Mouse (Mus musculus): Measurements from ENCODE around the gene C130032M10Rik. TPM values are rescaled to one million over a fixed set of nuclear protein-coding genes. Genes with fewer than 3 reads are reported as not detected.
"Not testable (repeated sequence)": the region's sequence is repeated elsewhere in the genome, so short reads cannot be mapped to it uniquely, and the experiment has no call there.

Gene C130032M10Rik
- polyA plus RNA-seq, 1 experiment from 2014 or later, result not detected

DNA sequence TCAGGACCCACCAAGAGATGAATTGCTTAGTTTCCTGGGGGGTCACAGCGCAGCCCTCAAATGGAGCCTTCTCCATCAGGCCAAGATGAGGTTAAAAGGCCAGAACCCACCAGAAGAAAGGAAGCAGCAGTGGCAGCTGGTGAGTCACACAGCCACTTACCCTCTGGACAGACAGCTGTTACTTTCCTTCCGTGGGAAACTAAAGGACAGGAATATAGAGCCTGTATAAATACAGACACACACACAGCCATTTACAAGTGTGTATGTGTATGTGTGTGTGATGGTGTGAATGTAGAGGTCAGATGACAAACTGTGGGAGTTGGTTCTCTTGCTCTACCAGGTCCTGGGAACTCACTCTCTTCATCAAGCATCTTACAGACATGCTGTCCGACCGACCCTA lies 8.9 kb upstream of the C130032M10Rik start:
- H3K27ac ChIP-seq (ENCODE audit: low read depth, low read length), result no peak overlapping the region
- no peak overlapping the region for H3K4me3 ChIP-seq (ENCODE audit: low read depth, low read length)
- no peak overlapping the region for H3K9ac ChIP-seq (ENCODE audit: low read depth, low read length)
- DNase-seq (ENCODE audit: low spot score) (no peak), ATAC-seq (ENCODE audit: low FRiP score) (no peak)
- 81% methylated on average over 4 of the region's 4 CpGs for WGBS
- H3K36me3 ChIP-seq (ENCODE audit: control insufficient read depth, insufficient read depth, low read length), result peaks cover 5% of the 10 kb centered on the region
- no peak overlapping the region for H3K4me2 ChIP-seq (replicated peaks; ENCODE audit: low read depth, low read length)
- no peaks in the 10 kb centered on the region for H3K4me1 ChIP-seq (replicated peaks; ENCODE audit: control insufficient read depth, insufficient read depth, low read length)
- H3K9me3 ChIP-seq (ENCODE audit: control insufficient read depth, low read length), result peaks cover 1% of the 10 kb centered on the region; the same call in 1 of the 2 replicates
- no peaks in the 10 kb centered on the region for H3K27me3 ChIP-seq (ENCODE audit: control insufficient read depth, insufficient read depth, low read length)

DNA sequence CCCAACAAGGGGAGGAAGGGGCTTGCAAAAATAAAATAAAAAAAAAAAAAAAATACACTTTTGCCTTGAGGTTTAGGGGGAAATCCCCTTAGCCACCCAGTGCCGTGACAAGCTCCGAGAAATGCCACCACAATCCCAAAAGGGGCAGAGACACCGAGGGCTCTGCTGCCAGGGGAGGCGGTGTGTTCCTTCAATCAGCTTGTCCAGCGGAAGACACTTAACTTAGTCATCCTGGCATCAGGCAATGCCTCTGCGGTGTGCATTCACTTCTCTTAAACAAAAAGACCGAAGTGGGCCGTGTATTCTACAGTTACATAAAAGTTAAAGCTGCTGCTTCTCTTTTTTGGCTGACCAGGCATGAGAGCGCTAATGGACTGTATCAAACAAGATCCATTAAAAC lies 8.1 kb upstream of the C130032M10Rik start:
- no peaks in the 10 kb centered on the region for H3K4me1 ChIP-seq (replicated peaks; ENCODE audit: control insufficient read depth, insufficient read depth, low read length)
- no peak overlapping the region for H3K9ac ChIP-seq (ENCODE audit: low read depth, low read length)
- H3K36me3 ChIP-seq (ENCODE audit: control insufficient read depth, insufficient read depth, low read length), result peaks cover 11% of the 10 kb centered on the region
- H3K4me3 ChIP-seq (ENCODE audit: low read depth, low read length), result no peak overlapping the region
- ATAC-seq (ENCODE audit: low FRiP score) (no peak), DNase-seq (ENCODE audit: low spot score) (no peak)
- H3K9me3 ChIP-seq (ENCODE audit: control insufficient read depth, low read length), result peaks cover 4% of the 10 kb centered on the region
- WGBS, result 89% methylated on average over 9 of the region's 9 CpGs
- no peaks in the 10 kb centered on the region for H3K27me3 ChIP-seq (ENCODE audit: control insufficient read depth, insufficient read depth, low read length)
- no peak overlapping the region for H3K27ac ChIP-seq (ENCODE audit: low read depth, low read length)
- no peak overlapping the region for H3K4me2 ChIP-seq (replicated peaks; ENCODE audit: low read depth, low read length)

DNA sequence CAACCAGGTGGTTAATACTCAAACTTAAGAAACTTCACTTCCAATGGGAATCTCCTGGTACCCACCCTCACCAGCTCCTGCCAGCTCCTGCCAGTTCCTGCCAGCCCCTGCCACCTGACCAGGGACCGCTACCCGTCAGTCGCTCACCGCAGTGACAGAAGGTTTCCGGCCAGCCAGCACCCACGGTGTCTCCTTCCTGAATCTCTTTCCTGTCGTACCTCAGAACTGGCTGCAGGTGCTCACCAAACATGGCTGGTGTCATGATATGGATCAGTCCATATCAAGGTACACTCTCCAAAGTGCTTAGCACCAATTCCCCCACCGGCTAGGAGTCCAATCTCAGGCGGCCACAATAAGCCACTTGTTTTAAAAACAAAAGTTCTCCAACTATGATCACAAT lies 5.7 kb upstream of the C130032M10Rik start:
- ATAC-seq (ENCODE audit: low FRiP score) (no peak), DNase-seq (ENCODE audit: low spot score) (no peak)
- Histone ChIP-seq H3K4me1 (replicated peaks; ENCODE audit: control insufficient read depth, insufficient read depth, low read length) (no peaks in the 10 kb centered on the region), H3K9ac (ENCODE audit: low read depth, low read length) (no peak overlapping the region), H3K27ac (ENCODE audit: low read depth, low read length) (no peak overlapping the region), H3K4me3 (ENCODE audit: low read depth, low read length) (no peak overlapping the region), H3K9me3 (ENCODE audit: control insufficient read depth, low read length) (peaks cover 23% of the 10 kb centered on the region), H3K27me3 (ENCODE audit: control insufficient read depth, insufficient read depth, low read length) (no peaks in the 10 kb centered on the region), H3K4me2 (replicated peaks; ENCODE audit: low read depth, low read length) (no peak overlapping the region), H3K36me3 (ENCODE audit: control insufficient read depth, insufficient read depth, low read length) (peaks cover 31% of the 10 kb centered on the region)
- WGBS, result 96% methylated on average over 9 of the region's 9 CpGs

DNA sequence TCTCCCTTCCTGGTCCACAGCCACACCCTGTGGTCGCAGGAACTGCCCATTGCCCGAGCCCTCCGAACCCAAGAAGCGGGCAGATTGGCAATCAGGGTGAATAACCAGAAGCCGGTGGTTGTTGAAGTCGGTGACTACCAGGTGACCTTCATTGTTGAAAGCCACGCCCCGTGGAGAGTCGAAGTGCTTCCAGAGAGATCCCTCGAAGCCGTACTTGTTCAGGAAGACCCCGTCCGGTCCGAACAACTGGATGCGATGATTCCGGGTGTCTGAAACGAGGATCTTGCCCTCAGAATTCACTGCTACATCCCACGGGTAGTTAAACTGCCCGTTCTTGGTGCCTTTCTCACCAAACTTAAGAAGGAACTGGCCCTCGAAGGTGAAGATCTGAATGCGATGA lies 2.7 kb upstream of the C130032M10Rik start:
- Histone ChIP-seq H3K36me3 (ENCODE audit: control insufficient read depth, insufficient read depth, low read length) (peaks cover 31% of the 10 kb centered on the region), H3K27me3 (ENCODE audit: control insufficient read depth, insufficient read depth, low read length) (no peaks in the 10 kb centered on the region), H3K9me3 (ENCODE audit: control insufficient read depth, low read length) (peaks cover 23% of the 10 kb centered on the region), H3K4me3 (ENCODE audit: low read depth, low read length) (no peak overlapping the region), H3K4me2 (replicated peaks; ENCODE audit: low read depth, low read length) (no peak overlapping the region), H3K27ac (ENCODE audit: low read depth, low read length) (no peak overlapping the region), H3K4me1 (replicated peaks; ENCODE audit: control insufficient read depth, insufficient read depth, low read length) (no peaks in the 10 kb centered on the region), H3K9ac (ENCODE audit: low read depth, low read length) (no peak overlapping the region)
- ATAC-seq (ENCODE audit: low FRiP score) (no peak), DNase-seq (ENCODE audit: low spot score) (no peak)
- 98% methylated on average over 21 of the region's 21 CpGs for WGBS

DNA sequence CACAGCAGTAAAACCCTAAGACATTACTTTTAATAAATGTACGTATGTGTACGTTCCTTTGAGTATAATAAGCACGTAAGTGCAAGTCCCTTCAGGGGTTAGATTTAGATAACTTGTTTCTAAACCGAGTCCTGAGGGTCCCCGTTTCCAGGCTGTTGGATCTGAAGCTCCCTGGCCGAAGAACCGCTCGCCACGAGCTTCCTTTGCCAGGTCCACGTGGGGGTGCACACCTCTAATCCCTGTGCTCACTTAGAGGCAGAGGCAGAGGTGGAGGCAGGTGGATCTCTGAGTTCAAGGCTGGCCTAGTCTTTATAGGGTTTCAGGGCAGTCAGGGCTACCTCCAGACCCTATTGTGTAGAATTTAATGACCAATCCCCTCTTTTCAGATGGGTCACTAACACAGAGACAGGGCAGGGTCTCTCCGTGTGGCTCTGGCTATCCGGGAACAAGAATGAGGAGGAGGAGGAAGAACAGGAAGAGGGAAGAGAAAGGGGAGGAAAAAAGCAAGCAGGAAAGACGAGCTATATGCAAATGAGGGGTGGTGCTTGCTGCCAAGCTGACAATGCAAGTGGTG lies 2.5 kb downstream of the C130032M10Rik start:
- Histone ChIP-seq H3K27me3 (ENCODE audit: control insufficient read depth, insufficient read depth, low read length) (no peaks in the 10 kb centered on the region), H3K36me3 (ENCODE audit: control insufficient read depth, insufficient read depth, low read length) (peaks cover 14% of the 10 kb centered on the region), H3K4me1 (replicated peaks; ENCODE audit: control insufficient read depth, insufficient read depth, low read length) (no peaks in the 10 kb centered on the region), H3K9ac (ENCODE audit: low read depth, low read length) (no peak overlapping the region), H3K9me3 (ENCODE audit: control insufficient read depth, low read length) (peaks cover 13% of the 10 kb centered on the region), H3K4me3 (ENCODE audit: low read depth, low read length) (no peak overlapping the region), H3K4me2 (replicated peaks; ENCODE audit: low read depth, low read length) (no peak overlapping the region), H3K27ac (ENCODE audit: low read depth, low read length) (no peak overlapping the region)
- WGBS, result 85% methylated on average over 13 of the region's 13 CpGs
- no peak for DNase-seq (ENCODE audit: low spot score)
- no peak for ATAC-seq (ENCODE audit: low FRiP score)

DNA sequence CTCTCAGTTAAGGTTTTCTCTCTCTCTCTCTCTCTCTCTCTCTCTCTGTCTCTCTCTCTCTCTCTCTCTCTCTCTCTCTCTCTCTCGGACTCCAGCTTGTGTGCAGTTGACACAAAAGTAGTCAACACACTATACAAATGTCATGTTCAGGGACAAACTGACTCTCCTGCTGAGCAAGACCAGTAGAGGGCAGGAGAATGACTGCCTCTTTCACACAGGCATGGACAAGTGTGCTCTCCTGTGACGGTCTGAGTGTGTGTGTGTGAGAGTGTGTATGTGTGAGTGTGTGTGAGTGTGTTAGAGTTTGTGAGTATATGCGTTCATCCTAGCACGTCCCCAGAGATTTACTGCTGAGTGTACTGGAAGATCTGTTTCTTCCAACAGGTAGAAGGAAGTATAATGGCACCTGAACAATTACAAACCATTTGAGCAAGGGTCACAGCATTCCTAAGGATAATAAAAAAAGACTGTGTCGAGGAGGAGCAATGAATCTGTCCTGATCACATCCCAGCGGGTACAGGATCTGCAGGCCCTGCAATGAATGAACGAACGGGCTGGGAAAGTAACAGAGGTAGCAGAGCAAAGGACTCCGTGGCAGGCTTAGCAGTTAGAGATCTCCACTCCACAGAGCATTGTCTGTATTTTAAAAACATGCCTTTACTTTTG lies 3.4 kb downstream of the C130032M10Rik start:
- no peak overlapping the region for H3K4me3 ChIP-seq (ENCODE audit: low read depth, low read length)
- H3K4me1 ChIP-seq (replicated peaks; ENCODE audit: control insufficient read depth, insufficient read depth, low read length), result no peaks in the 10 kb centered on the region
- no peak overlapping the region for H3K27ac ChIP-seq (ENCODE audit: low read depth, low read length)
- ATAC-seq (ENCODE audit: low FRiP score) (no peak), DNase-seq (ENCODE audit: low spot score) (no peak)
- H3K4me2 ChIP-seq (replicated peaks; ENCODE audit: low read depth, low read length), result no peak overlapping the region
- peaks cover 4% of the 10 kb centered on the region for H3K9me3 ChIP-seq (ENCODE audit: control insufficient read depth, low read length)
- H3K36me3 ChIP-seq (ENCODE audit: control insufficient read depth, insufficient read depth, low read length), result peaks cover 5% of the 10 kb centered on the region
- H3K9ac ChIP-seq (ENCODE audit: low read depth, low read length), result no peak overlapping the region
- WGBS, result 73% methylated on average over 9 of the region's 9 CpGs
- no peaks in the 10 kb centered on the region for H3K27me3 ChIP-seq (ENCODE audit: control insufficient read depth, insufficient read depth, low read length)

DNA sequence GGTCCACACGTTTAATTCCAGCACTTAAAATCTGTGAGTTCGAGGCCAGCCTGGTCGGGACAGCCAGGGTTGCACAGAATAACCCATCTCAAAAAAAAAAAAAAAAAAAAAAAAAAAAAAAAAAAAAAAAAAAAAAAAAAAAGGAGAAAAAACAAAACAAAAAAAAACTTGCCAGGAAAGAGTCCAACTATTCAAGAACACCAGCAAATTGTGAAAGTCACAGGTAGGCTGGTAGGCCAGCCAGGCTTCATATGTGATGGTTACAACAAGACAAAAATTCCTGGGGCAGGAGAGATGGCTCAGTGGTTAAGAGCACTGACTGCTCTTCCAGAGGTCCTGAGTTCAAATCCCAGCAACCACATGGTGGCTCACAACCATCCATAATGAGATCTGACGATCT lies 5.0 kb downstream of the C130032M10Rik start:
- DNase-seq (ENCODE audit: low spot score); H3K4me2 ChIP-seq (replicated peaks; ENCODE audit: low read depth, low read length); H3K27ac ChIP-seq (ENCODE audit: low read depth, low read length); H3K4me3 ChIP-seq (ENCODE audit: low read depth, low read length); H3K9me3 ChIP-seq (ENCODE audit: control insufficient read depth, low read length); H3K4me1 ChIP-seq (replicated peaks; ENCODE audit: control insufficient read depth, insufficient read depth, low read length); H3K27me3 ChIP-seq (ENCODE audit: control insufficient read depth, insufficient read depth, low read length); ATAC-seq (ENCODE audit: low FRiP score); H3K36me3 ChIP-seq (ENCODE audit: control insufficient read depth, insufficient read depth, low read length); H3K9ac ChIP-seq (ENCODE audit: low read depth, low read length): not testable (repeated sequence)
- 74% methylated on average over 4 of the region's 4 CpGs for whole genome bisulfite sequencing

DNA sequence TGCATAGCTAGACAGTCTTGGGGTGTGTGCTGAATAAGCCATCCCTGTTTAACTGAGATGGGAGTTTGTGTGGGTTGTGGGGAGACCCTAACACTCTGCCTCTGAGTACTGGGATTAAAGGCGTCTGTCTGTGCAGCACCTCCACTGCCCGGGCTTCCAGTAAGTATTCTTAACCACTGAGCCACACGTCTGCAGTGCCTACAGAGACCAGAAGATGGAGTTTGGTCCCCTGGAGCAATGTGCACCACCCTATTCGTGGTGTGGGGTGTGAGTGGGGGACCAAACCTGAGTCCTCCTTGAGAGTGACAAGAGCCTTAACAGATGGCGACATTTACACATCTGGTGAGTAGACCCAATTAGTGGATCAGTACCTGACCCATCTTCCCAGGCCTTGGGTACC lies 6.5 kb downstream of the C130032M10Rik start:
- Histone ChIP-seq H3K27me3 (ENCODE audit: control insufficient read depth, insufficient read depth, low read length) (no peaks in the 10 kb centered on the region), H3K4me3 (ENCODE audit: low read depth, low read length) (no peak overlapping the region), H3K4me2 (replicated peaks; ENCODE audit: low read depth, low read length) (no peak overlapping the region), H3K9me3 (ENCODE audit: control insufficient read depth, low read length) (no peaks in the 10 kb centered on the region), H3K36me3 (ENCODE audit: control insufficient read depth, insufficient read depth, low read length) (no peaks in the 10 kb centered on the region), H3K27ac (ENCODE audit: low read depth, low read length) (no peak overlapping the region), H3K9ac (ENCODE audit: low read depth, low read length) (no peak overlapping the region), H3K4me1 (replicated peaks; ENCODE audit: control insufficient read depth, insufficient read depth, low read length) (peaks cover 11% of the 10 kb centered on the region)
- WGBS, result 65% methylated on average over 5 of the region's 5 CpGs
- DNase-seq (ENCODE audit: low spot score) (no peak), ATAC-seq (ENCODE audit: low FRiP score) (no peak)

DNA sequence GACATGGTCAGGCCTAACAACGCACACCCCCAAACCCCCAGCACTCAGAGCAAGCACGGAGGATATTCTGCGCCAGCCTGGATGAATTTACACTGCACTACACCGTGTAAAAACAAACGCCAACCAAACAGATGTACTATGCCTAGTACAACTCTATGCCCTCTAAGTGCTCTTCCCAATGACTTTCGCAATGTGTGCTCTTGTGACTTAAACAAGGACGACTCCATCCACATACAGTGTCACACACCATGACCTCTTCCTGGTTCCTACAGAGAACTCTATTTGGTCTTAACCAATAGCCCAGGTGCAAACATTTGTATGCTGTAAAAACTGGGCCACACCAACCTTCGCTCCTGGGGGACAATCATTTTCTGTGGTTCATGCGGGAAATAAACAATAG lies 7.0 kb downstream of the C130032M10Rik start:
- ATAC-seq (ENCODE audit: low FRiP score) (no peak), DNase-seq (ENCODE audit: low spot score) (no peak)
- peaks cover 11% of the 10 kb centered on the region for H3K4me1 ChIP-seq (replicated peaks; ENCODE audit: control insufficient read depth, insufficient read depth, low read length)
- WGBS, result 90% methylated on average over 9 of the region's 9 CpGs
- H3K9me3 ChIP-seq (ENCODE audit: control insufficient read depth, low read length), result no peaks in the 10 kb centered on the region
- no peak overlapping the region for H3K4me3 ChIP-seq (ENCODE audit: low read depth, low read length)
- no peak overlapping the region for H3K9ac ChIP-seq (ENCODE audit: low read depth, low read length)
- no peak overlapping the region for H3K4me2 ChIP-seq (replicated peaks; ENCODE audit: low read depth, low read length)
- H3K27ac ChIP-seq (ENCODE audit: low read depth, low read length), result no peak overlapping the region
- H3K27me3 ChIP-seq (ENCODE audit: control insufficient read depth, insufficient read depth, low read length), result no peaks in the 10 kb centered on the region
- no peaks in the 10 kb centered on the region for H3K36me3 ChIP-seq (ENCODE audit: control insufficient read depth, insufficient read depth, low read length)

All from hindbrain, embryonic 11.5 days (tissue).